Mouse (Mus musculus) forebrain, postnatal 0 days (tissue): ENCODE measurements around the gene Rbm43. TPM values are rescaled to one million over a fixed set of nuclear protein-coding genes. Genes with fewer than 3 reads are reported as not detected.
"Not testable (repeated sequence)": the region's sequence is repeated elsewhere in the genome, so short reads cannot be mapped to it uniquely, and the experiment has no call there.

Source experiments
- ATAC-seq: fragments of 200-750 bp; cut with Nextera tagmentation; 2 replicates; pipeline ENCODE4 v1.8.0; 2017; ENCODE audit warnings: mild to moderate bottlenecking, moderate library complexity
- DNase-seq: peaks from one replicate; pipeline ENCODE4 v3.0.0-alpha.2; 2015
- H3K27ac ChIP-seq: fragments of 300-500 bp; sonication (generic); 2 replicates; pipeline ENCODE4 v1.5.1; 2014; ENCODE audit warnings: low read depth, mild to moderate bottlenecking, antibody characterized with exemption, low read length, moderate library complexity, mixed read lengths
- H3K27me3 ChIP-seq: fragments of 300-500 bp; sonication (generic); 2 replicates; pipeline ENCODE4 v1.6.1; 2014; ENCODE audit warnings: mild to moderate bottlenecking, low read length, mixed read lengths; ENCODE audit not compliant: insufficient read depth
- H3K36me3 ChIP-seq: fragments of 300-500 bp; sonication (generic); 2 replicates; pipeline ENCODE4 v1.6.1; 2014; ENCODE audit warnings: mild to moderate bottlenecking, moderate library complexity; ENCODE audit not compliant: insufficient read depth
- H3K4me1 ChIP-seq: fragments of 300-500 bp; sonication (generic); 2 replicates; pipeline ENCODE4 v1.6.1; 2014; ENCODE audit warnings: antibody characterized with exemption; ENCODE audit not compliant: insufficient read depth
- H3K4me2 ChIP-seq: fragments of 300-500 bp; sonication (generic); 2 replicates; pipeline ENCODE4 v1.6.1; 2014; ENCODE audit warnings: low read depth, mild to moderate bottlenecking, moderate library complexity
- H3K4me3 ChIP-seq: fragments of 300-500 bp; sonication (generic); 2 replicates; pipeline ENCODE4 v1.5.1; 2014; ENCODE audit warnings: low read depth, low read length, mixed read lengths
- H3K9ac ChIP-seq: fragments of 300-500 bp; sonication (generic); 2 replicates; pipeline ENCODE4 v1.6.1; 2014; ENCODE audit warnings: mild to moderate bottlenecking
- H3K9me3 ChIP-seq: fragments of 300-500 bp; sonication (generic); 2 replicates; pipeline ENCODE4 v1.6.1; 2016; ENCODE audit warnings: low read length
- CTCF ChIP-seq: sonication (generic); IDR thresholded peaks from 2 replicates; pipeline ENCODE4 v1.5.1; 2016; ENCODE audit warnings: antibody characterized with exemption, control low read depth, low read depth
- WGBS: fragments of 180-500 bp; shearing (Covaris S2); extraction: QIAGEN DNeasy Blood & Tissue Kit; methylation state at CpG from one replicate; pipeline ENCODE4 v1.1.7; 2014; 5-methylcytosine and 5-hydroxymethylcytosine counted together
- polyA plus RNA-seq: library from polyadenylated mRNA; unstranded; fragments of >200 nt; fragmentation: Nextera tagmentation; extraction: Ambion mirVana; gene quantifications from 2 replicates; pipeline ENCODE4 v1.2.1, GENCODE M21; 2015
- total RNA-seq: library from RNA; depleted of rRNA; stranded (reverse); fragments of >200 nt; gene quantifications from 2 replicates; pipeline ENCODE4 v1.2.3, GENCODE M21; 2014

The Rbm43 gene
- total and polyA plus RNA-seq, 2 experiments from 2014 or later, result 13.7 to 15.0 TPM

DNA sequence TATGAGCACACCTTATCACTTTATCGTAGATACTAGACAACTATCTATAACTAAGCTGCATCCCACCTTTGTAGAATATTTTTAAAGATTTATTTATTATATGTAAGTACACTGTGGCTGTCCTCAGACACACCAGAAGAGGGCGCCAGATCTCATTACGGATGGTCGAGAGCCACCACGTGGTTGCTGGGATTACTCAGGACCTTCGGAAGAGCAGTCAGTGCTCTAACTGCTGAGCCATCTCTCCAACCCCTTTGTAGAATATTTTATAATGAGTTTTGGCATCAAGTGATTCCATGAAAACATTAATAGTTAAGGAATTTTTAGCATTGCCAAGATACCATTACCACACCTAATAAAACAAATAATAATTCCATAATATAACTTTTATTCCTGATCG, 20.4 kb downstream of the Rbm43 start:
- 55% methylated on average over 7 of the region's 7 CpGs for WGBS
- Histone ChIP-seq H3K36me3 (no peaks in the 10 kb centered on the region), H3K4me3 (no peak overlapping the region)

DNA sequence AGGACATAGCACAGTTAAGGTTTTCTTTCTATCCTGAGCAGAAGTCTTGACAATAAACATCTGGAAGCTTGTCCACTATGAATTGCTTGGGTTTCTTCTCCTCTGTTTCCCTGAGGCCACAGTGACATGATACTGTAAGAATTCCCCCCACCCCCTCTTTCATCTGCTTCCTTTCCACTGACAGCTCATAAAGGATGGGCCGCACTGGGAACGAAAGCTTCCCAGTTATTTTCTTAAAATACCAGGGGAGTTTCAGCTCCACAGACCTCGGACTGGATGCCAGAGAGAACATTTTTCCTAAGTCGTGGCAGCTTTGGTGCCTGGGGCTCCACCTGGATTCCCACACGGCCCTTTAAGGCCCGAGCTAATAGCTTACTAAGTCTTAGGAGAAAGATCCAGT, 22.2 kb downstream of the Rbm43 start:
- Histone ChIP-seq H3K4me1 (no peaks in the 10 kb centered on the region), H3K9me3 (no peaks in the 10 kb centered on the region), H3K9ac (no peak overlapping the region), H3K27me3 (no peaks in the 10 kb centered on the region), H3K36me3 (no peaks in the 10 kb centered on the region), H3K27ac (no peak overlapping the region), H3K4me3 (no peak overlapping the region), H3K4me2 (no peak overlapping the region)
- ATAC-seq (no peak), DNase-seq (no peak)
- TF ChIP-seq CTCF, result no peak
- 73% methylated on average over 6 of the region's 6 CpGs for WGBS

More for the DNA sequence above, 20.4 kb downstream of the Rbm43 start:
- DNase-seq, result no peak
- Histone ChIP-seq H3K9ac (no peak overlapping the region), H3K27ac (no peak overlapping the region), H3K4me2 (no peak overlapping the region), H3K9me3 (no peaks in the 10 kb centered on the region), H3K27me3 (no peaks in the 10 kb centered on the region), H3K4me1 (no peaks in the 10 kb centered on the region)
- TF ChIP-seq CTCF, result peak; percentile 18
- no peak for ATAC-seq

DNA sequence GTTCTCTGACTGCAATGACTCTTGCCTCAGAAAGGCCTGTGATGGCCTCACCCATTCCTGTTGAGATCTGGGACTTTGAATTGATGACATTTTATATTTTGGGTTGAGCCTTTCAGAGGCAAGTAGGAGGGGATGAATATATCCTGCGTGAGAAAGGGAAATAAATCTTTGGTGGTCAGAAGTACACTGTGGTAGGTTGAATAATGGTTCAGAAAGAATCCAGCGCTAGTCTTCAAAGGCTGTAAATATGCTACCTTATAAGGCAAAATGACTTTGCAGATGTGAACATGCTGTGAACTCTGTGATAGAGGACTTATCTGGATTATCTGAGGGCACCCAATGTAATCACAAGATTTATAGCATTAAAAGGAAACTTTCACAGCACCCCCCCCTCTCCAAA, 23.1 kb downstream of the Rbm43 start:
- H3K27me3 ChIP-seq, result no peaks in the 10 kb centered on the region
- TF ChIP-seq CTCF, result no peak
- no peaks in the 10 kb centered on the region for H3K4me1 ChIP-seq
- H3K36me3 ChIP-seq, result no peaks in the 10 kb centered on the region
- WGBS, result 90% methylated on average over 2 of the region's 2 CpGs
- H3K27ac ChIP-seq, result no peak overlapping the region
- no peak overlapping the region for H3K9ac ChIP-seq
- DNase-seq (no peak), ATAC-seq (no peak)
- H3K9me3 ChIP-seq, result no peaks in the 10 kb centered on the region
- H3K4me3 ChIP-seq, result no peak overlapping the region
- no peak overlapping the region for H3K4me2 ChIP-seq

DNA sequence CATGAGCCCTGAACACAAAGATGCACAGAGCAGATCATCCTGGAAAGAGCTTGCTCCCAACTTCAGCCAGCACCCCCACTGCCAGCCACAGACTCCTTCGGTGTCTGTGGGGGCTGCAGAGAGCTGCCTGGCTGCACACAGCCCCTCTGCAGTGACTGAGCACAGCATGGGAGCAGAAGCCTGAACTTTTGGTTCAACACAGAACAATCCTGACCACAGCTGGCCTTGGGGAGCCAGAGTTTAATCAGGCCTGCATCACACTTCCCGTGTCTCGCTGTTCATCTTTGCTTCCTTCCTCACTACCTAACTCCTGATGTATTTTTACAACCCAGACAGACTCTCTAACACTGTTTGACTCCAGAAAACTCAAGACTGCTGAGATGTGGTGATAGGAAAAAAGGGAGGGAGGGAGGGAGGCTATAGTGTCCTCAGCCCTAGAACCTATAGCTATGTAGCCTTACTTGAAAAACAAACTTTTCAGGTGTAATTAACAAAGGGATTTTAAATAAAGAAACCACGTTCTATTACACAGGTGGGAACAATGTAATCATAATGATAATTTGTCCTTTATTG, 27.3 kb downstream of the Rbm43 start:
- ATAC-seq (no peak), DNase-seq (no peak)
- Histone ChIP-seq H3K27me3 (no peaks in the 10 kb centered on the region), H3K4me2 (no peak overlapping the region), H3K9me3 (no peaks in the 10 kb centered on the region), H3K9ac (no peak overlapping the region), H3K27ac (no peak overlapping the region), H3K4me3 (no peak overlapping the region), H3K36me3 (no peaks in the 10 kb centered on the region), H3K4me1 (no peaks in the 10 kb centered on the region)
- WGBS, result 52% methylated on average over 4 of the region's 4 CpGs
- TF ChIP-seq CTCF, result no peak

DNA sequence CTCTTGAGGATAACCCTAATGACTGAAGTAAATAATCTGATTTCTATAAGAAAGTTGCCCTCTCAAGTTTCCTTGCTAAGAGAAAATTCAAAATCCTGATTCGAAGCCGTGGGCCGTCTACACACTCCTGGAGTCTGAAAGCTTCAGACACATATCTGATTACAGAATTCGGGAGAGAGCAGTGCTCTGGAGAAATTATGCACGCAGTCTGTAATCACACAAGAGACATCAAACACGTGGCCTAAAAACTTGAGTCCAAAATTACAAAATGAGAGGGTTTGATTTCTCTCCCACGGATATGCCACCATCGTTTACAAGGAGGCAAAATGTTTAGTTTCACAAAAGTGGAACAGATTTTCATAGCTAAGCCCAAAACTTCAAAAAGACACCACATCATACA, 29.3 kb downstream of the Rbm43 start:
- 54% methylated on average over 8 of the region's 8 CpGs for WGBS
- Histone ChIP-seq H3K9ac (no peak overlapping the region), H3K9me3 (no peaks in the 10 kb centered on the region), H3K4me1 (no peaks in the 10 kb centered on the region), H3K27me3 (no peaks in the 10 kb centered on the region), H3K36me3 (no peaks in the 10 kb centered on the region), H3K4me2 (no peak overlapping the region), H3K27ac (no peak overlapping the region), H3K4me3 (no peak overlapping the region)
- peak; percentile 20; the same call in 1 of the 2 replicates for ATAC-seq
- no peak for TF ChIP-seq CTCF
- DNase-seq, result no peak

DNA sequence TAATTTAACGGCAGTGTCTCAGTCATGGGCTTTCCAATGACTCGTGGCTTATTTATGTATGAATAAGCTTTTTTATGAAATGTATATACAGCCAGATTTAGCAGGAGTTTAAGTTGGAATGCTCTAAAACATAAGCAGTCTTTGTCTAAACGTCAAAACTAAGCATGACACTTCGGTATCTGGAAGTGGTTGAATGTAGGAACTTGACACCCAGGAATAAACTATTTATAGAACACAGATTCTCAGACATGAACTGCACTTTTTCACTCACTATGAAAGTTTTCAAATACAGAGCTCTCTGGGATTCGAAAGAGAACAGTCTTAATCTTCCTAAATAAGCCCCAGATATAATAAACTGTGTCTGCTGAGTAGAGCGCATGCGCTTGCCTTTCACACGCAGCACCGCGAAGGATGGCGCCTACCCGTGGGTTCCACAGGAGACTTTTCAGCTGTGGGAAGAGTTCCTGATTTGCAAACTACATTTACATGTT, 42.5 kb downstream of the Rbm43 start:
- Histone ChIP-seq H3K4me2 (no peak overlapping the region), H3K4me1 (no peaks in the 10 kb centered on the region), H3K9me3 (no peaks in the 10 kb centered on the region), H3K9ac (no peak overlapping the region), H3K36me3 (no peaks in the 10 kb centered on the region), H3K27ac (no peak overlapping the region), H3K27me3 (no peaks in the 10 kb centered on the region), H3K4me3 (no peak overlapping the region)
- TF ChIP-seq CTCF, result no peak
- ATAC-seq (no peak), DNase-seq (peak; percentile 14)
- WGBS, result 78% methylated on average over 12 of the region's 12 CpGs

DNA sequence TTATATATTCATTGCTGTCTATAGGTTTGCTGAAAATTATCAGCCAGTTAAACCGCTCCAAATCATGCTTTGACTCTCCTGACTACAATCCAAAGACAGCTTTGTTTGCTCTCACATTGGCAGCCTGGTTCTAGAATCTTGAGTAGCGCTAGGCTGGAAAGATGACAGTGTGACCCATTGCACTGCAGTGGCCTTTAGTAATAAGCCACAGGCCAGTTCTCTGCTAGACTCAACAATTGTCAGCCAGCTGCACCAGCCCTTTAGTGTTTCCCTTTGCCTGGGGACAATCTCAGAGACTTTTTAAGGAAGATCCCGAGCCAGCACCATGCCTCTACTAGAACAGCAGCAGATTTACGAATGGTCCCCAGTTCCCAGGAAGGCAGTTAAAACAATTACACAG, 44.0 kb downstream of the Rbm43 start:
- no peak for ATAC-seq
- H3K27ac ChIP-seq, result no peak overlapping the region
- H3K4me2 ChIP-seq, result no peak overlapping the region
- no peaks in the 10 kb centered on the region for H3K4me1 ChIP-seq
- H3K27me3 ChIP-seq, result no peaks in the 10 kb centered on the region
- H3K9me3 ChIP-seq, result no peaks in the 10 kb centered on the region
- no peaks in the 10 kb centered on the region for H3K36me3 ChIP-seq
- H3K4me3 ChIP-seq, result no peak overlapping the region
- no peak overlapping the region for H3K9ac ChIP-seq
- 82% methylated on average over 4 of the region's 4 CpGs for WGBS
- TF ChIP-seq CTCF, result no peak
- no peak for DNase-seq

DNA sequence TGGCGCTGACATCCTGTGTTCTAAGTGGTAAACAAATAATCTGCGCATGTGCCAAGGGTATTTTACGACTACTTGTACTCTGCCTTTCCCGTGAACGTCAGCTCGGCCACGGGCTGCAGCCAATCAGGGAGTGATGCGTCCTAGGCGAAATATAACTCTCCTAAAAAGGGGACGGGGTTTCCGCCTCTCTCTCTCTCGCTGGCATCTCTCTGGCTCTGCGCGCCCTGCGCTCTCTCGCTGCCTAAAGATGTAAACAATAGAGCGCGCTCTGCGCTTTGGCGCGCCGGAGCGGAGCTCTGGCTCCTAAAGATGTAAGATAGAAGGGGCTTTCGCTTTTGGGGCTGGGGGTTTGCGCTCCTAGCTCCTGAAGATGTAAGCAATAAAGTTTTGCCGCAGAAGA, 44.8 kb downstream of the Rbm43 start:
- H3K4me1 ChIP-seq, H3K27me3 ChIP-seq, DNase-seq, H3K9me3 ChIP-seq, H3K36me3 ChIP-seq, H3K9ac ChIP-seq, H3K4me2 ChIP-seq, H3K27ac ChIP-seq, H3K4me3 ChIP-seq, ATAC-seq: not testable (repeated sequence)
- WGBS, result 98% methylated on average over 10 of the region's 26 CpGs
